Mouse (Mus musculus) forebrain, embryonic 12.5 days (tissue): ENCODE measurements at regions not wholly inside any gene's neighbourhood (a gene's known extent, or its start where the extent isn't known, plus 50 kb on each side); places are given as distances from the start of the nearest gene placed in this dataset.

Experiments used
- ATAC-seq: fragments of 200-750 bp; cut with Nextera tagmentation; 2 replicates; pipeline ENCODE4 v1.8.0; 2017; ENCODE audit warnings: moderate TSS enrichment; ENCODE audit not compliant: low FRiP score
- H3K27ac ChIP-seq: fragments of 300-500 bp; sonication (generic); 2 replicates; pipeline ENCODE4 v1.5.1; 2016; ENCODE audit warnings: mild to moderate bottlenecking
- H3K27me3 ChIP-seq: fragments of 300-500 bp; sonication (generic); 2 replicates; pipeline ENCODE4 v1.6.1; 2016; ENCODE audit warnings: mild to moderate bottlenecking
- H3K36me3 ChIP-seq: fragments of 300-500 bp; sonication (generic); replicated peaks from 2 replicates; pipeline ENCODE4 v1.6.1; 2016; ENCODE audit warnings: mild to moderate bottlenecking
- H3K4me1 ChIP-seq: fragments of 300-500 bp; sonication (generic); 2 replicates; pipeline ENCODE4 v1.6.1; 2016
- H3K4me2 ChIP-seq: fragments of 300-500 bp; sonication (generic); 2 replicates; pipeline ENCODE4 v1.6.1; 2016; ENCODE audit warnings: mild to moderate bottlenecking, moderate library complexity
- H3K4me3 ChIP-seq: fragments of 300-500 bp; sonication (generic); replicated peaks from 2 replicates; pipeline ENCODE4 v1.5.1; 2016; ENCODE audit warnings: mild to moderate bottlenecking
- H3K9ac ChIP-seq: fragments of 300-500 bp; sonication (generic); 2 replicates; pipeline ENCODE4 v1.6.1; 2016; ENCODE audit warnings: mild to moderate bottlenecking
- H3K9me3 ChIP-seq: fragments of 300-500 bp; sonication (generic); 2 replicates; pipeline ENCODE4 v1.6.1; 2016
- WGBS: fragments of 180-500 bp; shearing (Covaris S2); methylation state at CpG from one replicate; pipeline ENCODE4 v1.1.7; 2016; 5-methylcytosine and 5-hydroxymethylcytosine counted together

GRCm38 (mm10) chr13:43987338-43987737, 202.8 kb downstream of the Cd83 start:
- Histone ChIP-seq H3K27me3 (no peaks in the 10 kb centered on the region), H3K9me3 (no peaks in the 10 kb centered on the region), H3K4me2 (no peak overlapping the region), H3K27ac (peak overlapping the region; percentile 50; the same call in 1 of the 2 replicates), H3K9ac (no peak overlapping the region), H3K36me3 (no peaks in the 10 kb centered on the region), H3K4me3 (no peak overlapping the region), H3K4me1 (peaks cover 28% of the 10 kb centered on the region)
- ATAC-seq, result no peak
- 8% methylated on average over 6 of the region's 6 CpGs for WGBS

GRCm38 (mm10) chr13:43988421-43988820, 203.8 kb downstream of the Cd83 start:
- Histone ChIP-seq H3K4me1 (peaks cover 28% of the 10 kb centered on the region), H3K9me3 (no peaks in the 10 kb centered on the region), H3K27ac (no peak overlapping the region), H3K9ac (no peak overlapping the region), H3K4me2 (no peak overlapping the region), H3K27me3 (no peaks in the 10 kb centered on the region), H3K4me3 (no peak overlapping the region), H3K36me3 (no peaks in the 10 kb centered on the region)
- WGBS, result 95% methylated on average over 4 of the region's 4 CpGs
- ATAC-seq, result no peak

DNA sequence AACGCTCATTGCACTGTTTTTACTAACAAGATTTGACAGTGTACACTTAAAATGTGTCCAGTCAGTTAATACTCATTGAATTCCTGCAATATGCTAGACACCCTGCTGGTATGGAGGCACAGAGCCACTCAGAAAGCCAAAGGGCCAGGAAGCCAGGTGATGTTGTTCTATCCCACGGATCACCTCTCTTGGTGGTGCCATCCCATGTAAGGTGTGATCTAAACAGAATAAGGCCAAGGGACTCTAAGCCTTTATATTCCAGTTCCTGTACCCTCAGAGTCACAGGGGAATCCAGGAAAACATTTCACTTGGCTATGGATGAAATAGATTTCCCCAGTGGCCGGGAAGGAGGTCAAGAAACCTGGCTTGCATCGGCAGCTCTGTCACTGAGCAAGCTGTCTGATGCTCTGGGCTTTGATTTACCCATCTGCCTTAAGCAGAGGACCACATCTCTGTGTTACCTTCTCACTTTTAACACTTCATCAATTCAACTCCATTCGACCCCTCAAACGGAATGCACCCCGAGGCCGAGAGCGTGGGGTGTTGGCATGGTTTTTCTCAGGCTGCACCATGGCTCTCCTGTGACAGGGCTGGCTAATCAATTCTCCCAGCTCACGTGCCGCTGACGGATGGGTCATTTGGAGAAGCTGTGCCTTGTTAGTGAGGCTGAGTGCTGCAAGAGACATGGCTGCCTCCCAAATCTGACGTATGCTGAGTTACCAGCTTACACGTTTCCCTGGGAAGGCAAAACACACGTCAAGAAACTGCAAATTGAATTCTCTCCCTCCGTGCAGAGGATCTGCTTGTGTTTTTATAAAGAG, 205.9 kb downstream of the Cd83 start:
- 0 out of 2 replicates have a peak, but pooled peaks have one; percentile 27 for ATAC-seq
- Histone ChIP-seq H3K9me3 (no peaks in the 10 kb centered on the region), H3K4me2 (no peak overlapping the region), H3K36me3 (no peaks in the 10 kb centered on the region), H3K27ac (no peak overlapping the region), H3K4me1 (peaks cover 28% of the 10 kb centered on the region), H3K27me3 (no peaks in the 10 kb centered on the region), H3K4me3 (no peak overlapping the region), H3K9ac (no peak overlapping the region)
- 67% methylated on average over 16 of the region's 16 CpGs for WGBS

GRCm38 (mm10) chr13:43991774-43992173, 207.2 kb downstream of the Cd83 start:
- no peak overlapping the region for H3K27ac ChIP-seq
- no peaks in the 10 kb centered on the region for H3K27me3 ChIP-seq
- no peak overlapping the region for H3K4me3 ChIP-seq
- peaks cover 28% of the 10 kb centered on the region for H3K4me1 ChIP-seq
- no peak overlapping the region for H3K9ac ChIP-seq
- no peaks in the 10 kb centered on the region for H3K36me3 ChIP-seq
- 50% methylated on average over 5 of the region's 5 CpGs for WGBS
- ATAC-seq, result no peak
- H3K9me3 ChIP-seq, result no peaks in the 10 kb centered on the region
- H3K4me2 ChIP-seq, result no peak overlapping the region

DNA sequence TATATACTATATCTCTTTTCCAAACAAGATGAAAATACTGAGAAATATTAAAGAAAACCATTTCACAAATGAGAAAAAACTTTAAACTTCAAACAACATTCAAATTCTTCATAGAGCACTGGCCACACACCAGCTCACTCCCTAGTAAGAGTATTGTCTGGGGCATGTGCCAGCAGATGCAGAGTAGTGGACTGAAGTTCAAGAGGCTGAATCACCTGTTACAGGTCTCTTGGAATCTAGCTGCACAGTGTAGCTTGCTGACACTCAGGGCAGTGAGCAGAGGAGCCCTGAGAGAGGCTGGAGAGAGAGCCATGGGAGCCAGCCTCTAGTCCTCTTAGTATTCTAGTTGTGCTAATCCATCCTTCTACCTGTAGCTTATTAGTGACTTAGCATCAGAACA, 208.4 kb downstream of the Cd83 start:
- no peak overlapping the region for H3K4me3 ChIP-seq
- no peak for ATAC-seq

DNA sequence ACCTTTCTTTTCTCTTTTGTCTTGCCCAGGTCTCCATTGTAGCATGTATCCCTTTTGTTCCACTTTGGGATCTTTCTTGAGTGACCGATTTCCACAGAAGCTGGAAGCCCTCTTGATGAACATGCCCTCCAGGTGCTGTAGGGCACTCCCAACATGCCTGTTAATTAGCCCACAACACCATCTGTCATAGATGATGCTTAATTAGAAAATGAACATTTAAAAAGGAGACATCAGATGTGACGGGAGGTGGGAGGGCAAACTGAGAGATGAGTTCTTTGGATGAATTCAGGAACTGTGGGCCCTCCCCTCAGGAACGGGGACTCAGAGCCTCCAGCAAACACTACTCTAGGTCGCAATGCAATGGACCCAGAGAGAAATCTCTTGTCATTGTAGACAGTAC, 209.8 kb downstream of the Cd83 start:
- H3K4me1 ChIP-seq, result peaks cover 19% of the 10 kb centered on the region
- H3K9me3 ChIP-seq, result no peaks in the 10 kb centered on the region
- WGBS, result 75% methylated on average over 4 of the region's 4 CpGs
- H3K36me3 ChIP-seq, result no peaks in the 10 kb centered on the region
- no peak overlapping the region for H3K4me2 ChIP-seq
- H3K4me3 ChIP-seq, result no peak overlapping the region
- H3K27ac ChIP-seq, result no peak overlapping the region
- H3K9ac ChIP-seq, result no peak overlapping the region
- H3K27me3 ChIP-seq, result no peaks in the 10 kb centered on the region
- no peak for ATAC-seq

More for the DNA sequence above, 208.4 kb downstream of the Cd83 start:
- Histone ChIP-seq H3K4me2 (no peak overlapping the region), H3K9ac (no peak overlapping the region), H3K27ac (no peak overlapping the region), H3K27me3 (no peaks in the 10 kb centered on the region), H3K36me3 (no peaks in the 10 kb centered on the region), H3K9me3 (no peaks in the 10 kb centered on the region), H3K4me1 (peaks cover 19% of the 10 kb centered on the region)

DNA sequence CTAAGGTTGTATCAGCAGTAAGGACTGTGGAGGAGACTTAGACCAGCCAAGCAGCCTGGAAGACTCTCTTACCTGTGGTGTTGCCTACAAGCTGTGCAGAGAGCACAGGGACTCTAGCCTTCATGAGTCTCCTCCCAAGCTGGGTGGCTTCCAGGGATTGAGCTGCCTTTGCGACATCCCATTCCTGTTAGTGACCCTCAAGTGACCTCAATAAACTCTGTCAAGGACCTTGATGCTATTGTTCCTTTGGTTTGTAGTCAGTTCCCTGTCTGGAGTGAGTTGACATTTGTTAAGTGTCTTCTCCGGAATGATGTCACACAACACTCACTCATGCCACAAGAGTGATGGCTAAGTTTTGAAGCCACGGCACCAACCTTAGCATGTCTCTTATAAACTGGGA, 211.0 kb downstream of the Cd83 start:
- no peak overlapping the region for H3K4me3 ChIP-seq
- 73% methylated on average over 3 of the region's 3 CpGs for WGBS
- ATAC-seq, result no peak
- no peaks in the 10 kb centered on the region for H3K36me3 ChIP-seq
- H3K9ac ChIP-seq, result no peak overlapping the region
- H3K27ac ChIP-seq, result no peak overlapping the region
- no peaks in the 10 kb centered on the region for H3K27me3 ChIP-seq
- no peak overlapping the region for H3K4me2 ChIP-seq
- H3K9me3 ChIP-seq, result no peaks in the 10 kb centered on the region
- peaks cover 15% of the 10 kb centered on the region for H3K4me1 ChIP-seq

- no peak overlapping the region for H3K4me2 ChIP-seq
- no peaks in the 10 kb centered on the region for H3K36me3 ChIP-seq
- H3K4me3 ChIP-seq, result no peak overlapping the region
- no peak overlapping the region for H3K27ac ChIP-seq
- ATAC-seq, result no peak
- H3K27me3 ChIP-seq, result no peaks in the 10 kb centered on the region
- H3K9me3 ChIP-seq, result peaks cover 3% of the 10 kb centered on the region; the same call in 1 of the 2 replicates
- WGBS, result 51% methylated on average over 12 of the region's 12 CpGs
- H3K9ac ChIP-seq, result no peak overlapping the region
- peaks cover 5% of the 10 kb centered on the region; the same call in 1 of the 2 replicates for H3K4me1 ChIP-seq
Measured at GRCm38 (mm10) chr13:44001861-44002545, 217.4 kb downstream of the Cd83 start.

GRCm38 (mm10) chr13:44012868-44013267, 228.3 kb downstream of the Cd83 start:
- peaks cover 20% of the 10 kb centered on the region for H3K27me3 ChIP-seq

GRCm38 (mm10) chr13:44018489-44019303, 234.1 kb downstream of the Cd83 start:
- WGBS, result 3% methylated on average over 8 of the region's 8 CpGs
- H3K9ac ChIP-seq, result 0 out of 2 replicates have a peak overlapping the region, but pooled peaks have one; percentile 2
- peaks cover 47% of the 10 kb centered on the region for H3K4me1 ChIP-seq
- peak; percentile 59 for ATAC-seq
- no peak overlapping the region for H3K4me3 ChIP-seq
- no peaks in the 10 kb centered on the region for H3K9me3 ChIP-seq
- peak overlapping the region; percentile 8 for H3K27ac ChIP-seq
- H3K27me3 ChIP-seq, result peaks cover 38% of the 10 kb centered on the region
- no peaks in the 10 kb centered on the region for H3K36me3 ChIP-seq
- peak overlapping the region; percentile 32 for H3K4me2 ChIP-seq

More at GRCm38 (mm10) chr13:44012868-44013267, 228.3 kb downstream of the Cd83 start:
- H3K9ac ChIP-seq, result no peak overlapping the region
- H3K4me1 ChIP-seq, result peaks cover 8% of the 10 kb centered on the region
- no peaks in the 10 kb centered on the region for H3K9me3 ChIP-seq
- no peak overlapping the region for H3K27ac ChIP-seq
- no peak overlapping the region for H3K4me2 ChIP-seq
- WGBS, result 94% methylated on average over 2 of the region's 2 CpGs
- no peak overlapping the region for H3K4me3 ChIP-seq
- ATAC-seq, result no peak
- no peaks in the 10 kb centered on the region for H3K36me3 ChIP-seq

GRCm38 (mm10) chr13:44019304-44019583, 234.7 kb downstream of the Cd83 start:
- no peaks in the 10 kb centered on the region for H3K9me3 ChIP-seq
- ATAC-seq, result no peak
- H3K4me1 ChIP-seq, result peaks cover 47% of the 10 kb centered on the region
- peak overlapping the region; percentile 2; the same call in 1 of the 2 replicates for H3K9ac ChIP-seq
- peak overlapping the region; percentile 8 for H3K27ac ChIP-seq
- H3K4me2 ChIP-seq, result peak overlapping the region; percentile 32; the same call in 1 of the 2 replicates
- H3K36me3 ChIP-seq, result no peaks in the 10 kb centered on the region
- H3K4me3 ChIP-seq, result no peak overlapping the region
- H3K27me3 ChIP-seq, result peaks cover 43% of the 10 kb centered on the region

DNA sequence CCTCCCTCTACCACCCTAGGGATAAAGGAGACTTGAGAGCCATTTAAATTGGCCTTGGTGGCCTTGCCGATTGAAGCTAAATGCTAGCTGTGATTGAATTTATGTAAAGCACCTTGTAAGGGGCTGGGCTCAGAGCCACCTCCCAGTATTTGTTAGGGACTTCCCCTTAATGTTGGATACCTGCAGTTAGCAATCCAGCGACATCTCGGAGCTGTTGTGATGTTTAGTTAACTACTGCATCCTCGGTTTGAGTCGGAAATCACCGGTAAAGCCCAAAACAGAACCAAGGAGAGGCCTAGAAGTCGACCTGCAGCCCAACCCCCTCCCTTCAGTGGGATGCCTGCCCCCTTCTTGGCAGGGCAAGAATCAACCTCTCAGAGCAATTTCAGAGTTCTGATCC, 236.3 kb downstream of the Cd83 start:
- no peak for ATAC-seq
- Histone ChIP-seq H3K4me1 (peaks cover 47% of the 10 kb centered on the region), H3K9ac (no peak overlapping the region), H3K4me3 (no peak overlapping the region), H3K4me2 (no peak overlapping the region), H3K36me3 (no peaks in the 10 kb centered on the region), H3K27me3 (peaks cover 48% of the 10 kb centered on the region), H3K9me3 (no peaks in the 10 kb centered on the region), H3K27ac (no peak overlapping the region)
- WGBS, result 9% methylated on average over 7 of the region's 7 CpGs
